Mouse (Mus musculus) megakaryocyte, embryonic 14.5 days (primary cell): Measurements from ENCODE around the gene Ubxn11.

Source experiments
- FLI1 ChIP-seq: IDR thresholded peaks from 2 replicates; pipeline ENCODE4 v1.6.1; 2012; ENCODE audit warnings: low read length, inconsistent platforms, mixed read lengths
- GATA1 ChIP-seq: IDR thresholded peaks from 3 replicates; pipeline ENCODE4 v1.6.1; 2012; ENCODE audit warnings: mixed read lengths, low read length, inconsistent platforms, borderline replicate concordance

GRCm38 (mm10) chr4:134116501-134116900 is 14.1 kb downstream of the Ubxn11 start:
- TF ChIP-seq GATA1 (no peak), FLI1 (no peak)
